Comparison of ENCODE assay signal across 8 mouse cellular contexts in genomic region chr1:177322307-177322685, GRCm38 (mm10).
A peak's percentile ranks its signal among the peaks of the same experiment; 100 is the strongest.
DNase-seq lines count a peak whose midpoint lies in the region; ATAC-seq and TF ChIP-seq lines count a peak whose summit lies in the region.

No protein-coding gene starts in this region.

- H3K9ac ChIP-seq in kidney, embryonic 16.5 days (replicated peaks; ENCODE audit: low read length): peak overlapping the region; percentile 57
- peak overlapping the region; percentile 56 for H3K9ac ChIP-seq in embryonic facial prominence, embryonic 11.5 days (replicated peaks; ENCODE audit: low read length)
- H3K9ac ChIP-seq in intestine, postnatal 0 days (ENCODE audit: low read depth, low read length): no peak overlapping the region
- H3K9ac ChIP-seq in neural tube, embryonic 15.5 days (replicated peaks): peak overlapping the region; percentile 56

- H3K4me2 ChIP-seq in kidney, embryonic 16.5 days (replicated peaks; ENCODE audit: low read depth, low read length): peak overlapping the region; percentile 90
- H3K4me2 ChIP-seq in embryonic facial prominence, embryonic 11.5 days (ENCODE audit: low read depth, low read length): peak overlapping the region; percentile 74
- H3K4me2 ChIP-seq in intestine, postnatal 0 days (replicated peaks; ENCODE audit: low read depth): peak overlapping the region; percentile 76
- H3K4me2 ChIP-seq in neural tube, embryonic 15.5 days: peak overlapping the region; percentile 94

- no peak for TF ChIP-seq CTCF in intestine, postnatal 0 days (IDR thresholded peaks at IDR 0.05; ENCODE audit: low read depth)

- H3K9me3 ChIP-seq in kidney, embryonic 16.5 days (ENCODE audit: low read length): no peaks in the 10 kb centered on the region
- no peaks in the 10 kb centered on the region for H3K9me3 ChIP-seq in embryonic facial prominence, embryonic 11.5 days (replicated peaks; ENCODE audit: control insufficient read depth, low read length)
- no peaks in the 10 kb centered on the region for H3K9me3 ChIP-seq in intestine, postnatal 0 days (ENCODE audit: control insufficient read depth)
- no peaks in the 10 kb centered on the region for H3K9me3 ChIP-seq in neural tube, embryonic 15.5 days (replicated peaks)

- no peaks in the 10 kb centered on the region for H3K27me3 ChIP-seq in kidney, embryonic 16.5 days (ENCODE audit: insufficient read depth, low read length)
- no peaks in the 10 kb centered on the region for H3K27me3 ChIP-seq in embryonic facial prominence, embryonic 11.5 days (ENCODE audit: control insufficient read depth, insufficient read depth, low read length)
- 0 out of 2 replicates have a peak, but pooled peaks cover 3% of the 10 kb centered on the region for H3K27me3 ChIP-seq in intestine, postnatal 0 days (replicated peaks; ENCODE audit: control insufficient read depth, insufficient read depth, low read length)
- 0 out of 2 replicates have a peak, but pooled peaks cover 5% of the 10 kb centered on the region for H3K27me3 ChIP-seq in neural tube, embryonic 15.5 days (replicated peaks)

- 10% methylated on average over 6 of the region's 6 CpGs for WGBS in kidney, embryonic 16.5 days
- 7% methylated on average over 6 of the region's 6 CpGs for WGBS in embryonic facial prominence, embryonic 11.5 days
- WGBS in intestine, postnatal 0 days: 14% methylated on average over 6 of the region's 6 CpGs
- 10% methylated on average over 6 of the region's 6 CpGs for WGBS in neural tube, embryonic 15.5 days

- DNase-seq in kidney, postnatal 4 days: no peak
- peak; percentile 23 for DNase-seq in embryonic facial prominence, embryonic 11.5 days (ENCODE audit: low spot score)
- no peak for DNase-seq in urinary bladder, postnatal 36 days (ENCODE audit: low spot score in 2 of 2)
- no peak for DNase-seq in left cerebral cortex, adult 9 months (ENCODE audit: low spot score in 2 of 2)

- no peaks in the 10 kb centered on the region for H3K36me3 ChIP-seq in kidney, embryonic 16.5 days (ENCODE audit: insufficient read depth, low read length)
- no peaks in the 10 kb centered on the region for H3K36me3 ChIP-seq in embryonic facial prominence, embryonic 11.5 days (replicated peaks; ENCODE audit: control insufficient read depth, insufficient read depth, low read depth, low read length)
- H3K36me3 ChIP-seq in intestine, postnatal 0 days (ENCODE audit: control insufficient read depth, insufficient read depth): no peaks in the 10 kb centered on the region
- no peaks in the 10 kb centered on the region for H3K36me3 ChIP-seq in neural tube, embryonic 15.5 days

- H3K4me3 ChIP-seq in kidney, embryonic 16.5 days (ENCODE audit: low read length): peak overlapping the region; percentile 53
- H3K4me3 ChIP-seq in embryonic facial prominence, embryonic 11.5 days (ENCODE audit: low read depth, low read length): peak overlapping the region; percentile 36
- peak overlapping the region; percentile 39 for H3K4me3 ChIP-seq in intestine, postnatal 0 days (ENCODE audit: low read depth, low read length)
- peak overlapping the region; percentile 54 for H3K4me3 ChIP-seq in neural tube, embryonic 15.5 days (replicated peaks)

- ATAC-seq in kidney, embryonic 16.5 days (ENCODE audit: low FRiP score, low TSS enrichment): peak; percentile 44; the same call in 1 of the 2 replicates
- peak; percentile 45 for ATAC-seq in embryonic facial prominence, embryonic 11.5 days (replicated peaks; ENCODE audit: insufficient number of reproducible peaks, low FRiP score, low TSS enrichment, low read depth)
- ATAC-seq in intestine, postnatal 0 days: no peak
- peak; percentile 38; the same call in 1 of the 2 replicates for ATAC-seq in neural tube, embryonic 15.5 days (ENCODE audit: low FRiP score)
- ATAC-seq in frontal cortex, adult (ENCODE audit: low TSS enrichment): no peak

- peaks cover 3% of the 10 kb centered on the region; the same call in 1 of the 2 replicates for H3K4me1 ChIP-seq in kidney, embryonic 16.5 days (ENCODE audit: insufficient read depth, low read length)
- H3K4me1 ChIP-seq in embryonic facial prominence, embryonic 11.5 days (ENCODE audit: control insufficient read depth, insufficient read depth, low read length): no peaks in the 10 kb centered on the region
- H3K4me1 ChIP-seq in intestine, postnatal 0 days (replicated peaks; ENCODE audit: control insufficient read depth, insufficient read depth, low read length): no peaks in the 10 kb centered on the region
- peaks cover 7% of the 10 kb centered on the region; the same call in 1 of the 2 replicates for H3K4me1 ChIP-seq in neural tube, embryonic 15.5 days

- no peak overlapping the region for H3K27ac ChIP-seq in kidney, embryonic 16.5 days (ENCODE audit: low read length)
- H3K27ac ChIP-seq in embryonic facial prominence, embryonic 11.5 days (replicated peaks; ENCODE audit: low read depth, low read length): no peak overlapping the region
- H3K27ac ChIP-seq in intestine, postnatal 0 days (ENCODE audit: low read depth, low read length): no peak overlapping the region
- no peak overlapping the region for H3K27ac ChIP-seq in neural tube, embryonic 15.5 days (replicated peaks)

Comparison
In these comparisons a context has a peak if more than half of its experiments do, and no peak if none do; other contexts are left out.
1. ATAC-seq: peak in kidney, embryonic 16.5 days (single experiment), embryonic facial prominence, embryonic 11.5 days (single experiment) and neural tube, embryonic 15.5 days (single experiment); none in intestine, postnatal 0 days (single experiment) and frontal cortex, adult (single experiment).
2. Peak in every context shown above with its lines, with median percentiles within 50 percentile points of each other: H3K4me2 ChIP-seq and H3K4me3 ChIP-seq.